In the genomic region with DNA sequence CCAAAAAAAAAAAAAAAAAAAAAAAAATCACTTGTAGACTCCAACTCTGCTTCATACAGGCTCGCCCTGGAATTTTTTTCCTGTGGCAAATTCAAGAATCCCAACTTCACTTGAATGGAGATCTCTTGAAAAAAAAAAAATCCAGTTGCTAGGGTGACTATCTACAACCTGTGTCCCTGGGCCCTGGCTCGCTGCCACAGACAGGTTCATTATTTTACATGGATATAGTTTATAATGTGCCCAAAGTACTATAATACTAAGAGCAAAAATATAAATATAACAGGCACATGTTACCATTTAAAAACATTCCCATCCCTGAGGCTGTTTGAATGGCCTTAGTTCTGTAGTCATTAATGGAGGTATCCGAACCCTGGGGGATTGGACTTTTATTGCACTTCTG, we compare ENCODE assay signal across 8 mouse cellular contexts. TPM values are rescaled to one million over a fixed set of nuclear protein-coding genes. Genes with fewer than 3 reads are reported as not detected.
DNase-seq lines count a peak whose midpoint lies in the region; ATAC-seq lines count a peak whose summit lies in the region.

No protein-coding gene starts in this region.

- no peaks in the 10 kb centered on the region for H3K9me3 ChIP-seq in kidney, embryonic 15.5 days (replicated peaks)
- H3K9me3 ChIP-seq in embryonic facial prominence, embryonic 10.5 days = no peaks in the 10 kb centered on the region
- no peaks in the 10 kb centered on the region for H3K9me3 ChIP-seq in hindbrain, embryonic 13.5 days

- DNase-seq in kidney, postnatal 14 days = no peak
- DNase-seq in embryonic facial prominence, embryonic 10.5 days (ENCODE audit: low spot score) = no peak
- no peak for DNase-seq in urinary bladder, adult 2 months (ENCODE audit: low spot score)
- DNase-seq in urinary bladder, postnatal 36 days (ENCODE audit: low spot score in 2 of 2) = no peak

- peak overlapping the region; percentile 75 for H3K4me2 ChIP-seq in kidney, embryonic 15.5 days
- peak overlapping the region; percentile 69 for H3K4me2 ChIP-seq in hindbrain, embryonic 13.5 days

- H3K27ac ChIP-seq in kidney, embryonic 15.5 days = 0 out of 2 replicates have a peak overlapping the region, but pooled peaks have one; percentile 41
- peak overlapping the region; percentile 87; the same call in 1 of the 2 replicates for H3K27ac ChIP-seq in embryonic facial prominence, embryonic 10.5 days (replicated peaks)
- peak overlapping the region; percentile 72 for H3K27ac ChIP-seq in hindbrain, embryonic 13.5 days

- H3K36me3 ChIP-seq in kidney, embryonic 15.5 days = 0 out of 2 replicates have a peak, but pooled peaks cover 4% of the 10 kb centered on the region
- H3K36me3 ChIP-seq in embryonic facial prominence, embryonic 10.5 days (replicated peaks) = peaks cover 4% of the 10 kb centered on the region
- H3K36me3 ChIP-seq in hindbrain, embryonic 13.5 days = no peaks in the 10 kb centered on the region

- no peaks in the 10 kb centered on the region for H3K27me3 ChIP-seq in kidney, embryonic 15.5 days
- H3K27me3 ChIP-seq in embryonic facial prominence, embryonic 10.5 days (replicated peaks; ENCODE audit: low read depth, poor library complexity, severe bottlenecking) = no peaks in the 10 kb centered on the region
- no peaks in the 10 kb centered on the region for H3K27me3 ChIP-seq in hindbrain, embryonic 13.5 days

- WGBS in kidney, embryonic 15.5 days = 47% methylated on average over 3 of the region's 3 CpGs
- WGBS in embryonic facial prominence, embryonic 10.5 days = 46% methylated on average over 3 of the region's 3 CpGs
- WGBS in hindbrain, embryonic 13.5 days = 46% methylated on average over 3 of the region's 3 CpGs

- H3K4me3 ChIP-seq in kidney, embryonic 15.5 days (replicated peaks) = peak overlapping the region; percentile 70
- H3K4me3 ChIP-seq in embryonic facial prominence, embryonic 10.5 days = peak overlapping the region; percentile 78
- H3K4me3 ChIP-seq in hindbrain, embryonic 13.5 days = peak overlapping the region; percentile 72

- no peak overlapping the region for H3K9ac ChIP-seq in kidney, embryonic 15.5 days
- H3K9ac ChIP-seq in hindbrain, embryonic 13.5 days = peak overlapping the region; percentile 79; the same call in 1 of the 2 replicates

- peaks cover 6% of the 10 kb centered on the region; the same call in 1 of the 2 replicates for H3K4me1 ChIP-seq in kidney, embryonic 15.5 days
- H3K4me1 ChIP-seq in embryonic facial prominence, embryonic 10.5 days = peaks cover 9% of the 10 kb centered on the region; the same call in 1 of the 2 replicates
- H3K4me1 ChIP-seq in hindbrain, embryonic 13.5 days (replicated peaks) = peaks cover 12% of the 10 kb centered on the region

- no peak for ATAC-seq in kidney, embryonic 15.5 days (replicated peaks; ENCODE audit: low FRiP score)
- ATAC-seq in hindbrain, embryonic 13.5 days (ENCODE audit: low FRiP score) = peak; percentile 26; the same call in 1 of the 2 replicates
- peak; percentile 7; the same call in 1 of the 2 replicates for ATAC-seq in megakaryocyte-erythroid progenitor cell, adult 5-6 weeks (replicated peaks; ENCODE audit: low FRiP score, low TSS enrichment, poor library complexity, severe bottlenecking)
- no peak for ATAC-seq in monocyte, adult 5-6 weeks (replicated peaks; ENCODE audit: insufficient number of reproducible peaks, low FRiP score, low TSS enrichment, poor library complexity, severe bottlenecking)

RNA-seq across cellular contexts. Expression of a gene that starts 0.6 kb away (rescaled TPM):
- polyA plus RNA-seq in kidney, embryonic 15.5 days (2015; fragmentation: Nextera tagmentation; extraction: Ambion mirVana) = 9.0 and 9.4 TPM in 2 replicates
- 13.8 and 14.7 TPM in 2 replicates for polyA plus RNA-seq in embryonic facial prominence, embryonic 10.5 days (2016; fragmentation: Nextera tagmentation; extraction: Ambion mirVana)
- 19.0 and 20.0 TPM in 2 replicates for polyA plus RNA-seq in hindbrain, embryonic 13.5 days (2015; fragmentation: Nextera tagmentation; extraction: Ambion mirVana)
- 2.3 and 4.4 TPM in 2 replicates for total RNA-seq in megakaryocyte-erythroid progenitor cell, adult 5-6 weeks (2014; fragmentation: Nextera tagmentation)
- total RNA-seq in megakaryocyte-erythroid progenitor cell, adult 5-6 weeks (2017) = 2.9 and 4.1 TPM in 2 replicates
- total RNA-seq in monocyte, adult 5-6 weeks (2017) = 1.6 to 4.9 TPM (median 2.3 TPM) in 3 replicates
- 7.9 and 9.0 TPM in 2 replicates for polyA plus RNA-seq in urinary bladder, adult 2 months (2012; rRNA removed)

Comparison
In these comparisons a context has a peak if more than half of its experiments do, and no peak if none do; other contexts are left out.
1. ATAC-seq: peak in hindbrain, embryonic 13.5 days (single experiment) and megakaryocyte-erythroid progenitor cell, adult 5-6 weeks (single experiment); none in kidney, embryonic 15.5 days (single experiment) and monocyte, adult 5-6 weeks (single experiment).
2. Peak in every context shown above with its lines, with median percentiles within 50 percentile points of each other: H3K27ac ChIP-seq and H3K4me3 ChIP-seq.